Mouse (Mus musculus) left cerebral cortex, postnatal 25 days (tissue): ENCODE measurements around the gene Ptprcap. TPM values are rescaled to one million over a fixed set of nuclear protein-coding genes. Genes with fewer than 3 reads are reported as not detected.
A peak's percentile ranks its signal among the peaks of the same experiment; 100 is the strongest.
"Not testable (repeated sequence)": the region's sequence is repeated elsewhere in the genome, so short reads cannot be mapped to it uniquely, and the experiment has no call there.

Source experiments
- DNase-seq, 2 experiments: peaks; one replicate each; pipeline ENCODE4 v3.0.0; 2022; ENCODE audit warnings: low spot score in 2 of 2, mixed read lengths in 1 of 2
- intact Hi-C: fragments of 180-260 bp; cut with DNase I; formaldehyde crosslinking; loops from one replicate; pipeline ENCODE4 v1.15.1; 2025
- total RNA-seq, 2 experiments: library from RNA; stranded (reverse); gene quantifications; 2 replicates each; pipeline ENCODE4 v1.2.3; 2021

Gene Ptprcap
- 1 to 10 TPM; 1.1 to 2.0 TPM for total RNA-seq

- no peak for DNase-seq
- intact Hi-C loops, result no loop called here
Measured at GRCm38 (mm10) chr19:4153232-4153654, at the start of gene Ptprcap. Ptprcap (plus strand) TSS chr19:4153604.

GRCm38 (mm10) chr19:4103792-4104191 lies 49.6 kb upstream of the Ptprcap start:
- intact Hi-C loops, result no loop called here
- no peak for DNase-seq

GRCm38 (mm10) chr19:4104675-4105194 lies 48.7 kb upstream of the Ptprcap start:
- intact Hi-C loops, result no loop called here
- DNase-seq, result no peak

- no peak for DNase-seq
- intact Hi-C loops, result no loop called here
Measured at GRCm38 (mm10) chr19:4106654-4107053, 46.8 kb upstream of the Ptprcap start.

- intact Hi-C loops, result no loop called here
Measured at GRCm38 (mm10) chr19:4108535-4108934, 44.9 kb upstream of the Ptprcap start.

GRCm38 (mm10) chr19:4112063-4112960 lies 41.1 kb upstream of the Ptprcap start:
- intact Hi-C loops, result no loop called here
- DNase-seq, result no peak

More at GRCm38 (mm10) chr19:4108535-4108934, 44.9 kb upstream of the Ptprcap start:
- no peak for DNase-seq

GRCm38 (mm10) chr19:4113186-4113805 lies 40.1 kb upstream of the Ptprcap start:
- intact Hi-C loops, result no loop called here

GRCm38 (mm10) chr19:4113806-4114230 lies 39.6 kb upstream of the Ptprcap start:
- intact Hi-C loops, result no loop called here
- no peak for DNase-seq

More at GRCm38 (mm10) chr19:4113186-4113805, 40.1 kb upstream of the Ptprcap start:
- DNase-seq, result peak; percentile 61 to 90

GRCm38 (mm10) chr19:4114551-4114950 lies 38.9 kb upstream of the Ptprcap start:
- intact Hi-C loops, result no loop called here
- DNase-seq, result no peak

- DNase-seq, result no peak
- intact Hi-C loops, result no loop called here
Measured at GRCm38 (mm10) chr19:4115144-4115543, 38.3 kb upstream of the Ptprcap start.

GRCm38 (mm10) chr19:4115816-4116215 lies 37.6 kb upstream of the Ptprcap start:
- intact Hi-C loops, result no loop called here
- no peak for DNase-seq

GRCm38 (mm10) chr19:4117006-4117405 lies 36.4 kb upstream of the Ptprcap start:
- intact Hi-C loops, result no loop called here

GRCm38 (mm10) chr19:4118350-4118749 lies 35.1 kb upstream of the Ptprcap start:
- peak in 1 of 2 experiments; percentile 58 for DNase-seq
- intact Hi-C loops, result no loop called here

More at GRCm38 (mm10) chr19:4117006-4117405, 36.4 kb upstream of the Ptprcap start:
- DNase-seq, result no peak

GRCm38 (mm10) chr19:4119716-4120487 lies 33.5 kb upstream of the Ptprcap start:
- no peak for DNase-seq
- intact Hi-C loops, result no loop called here

GRCm38 (mm10) chr19:4120496-4120895 lies 32.9 kb upstream of the Ptprcap start:
- no peak for DNase-seq
- intact Hi-C loops, result no loop called here

- DNase-seq, result peak; percentile 97 to 99
- intact Hi-C loops, result no loop called here
Measured at GRCm38 (mm10) chr19:4121097-4121805, 32.2 kb upstream of the Ptprcap start.

- DNase-seq, intact Hi-C loops: not testable (repeated sequence)
Measured at GRCm38 (mm10) chr19:4121896-4122295, 31.5 kb upstream of the Ptprcap start.

- no peak for DNase-seq
- intact Hi-C loops, result no loop called here
Measured at GRCm38 (mm10) chr19:4122411-4123370, 30.7 kb upstream of the Ptprcap start.
